Mouse (Mus musculus) kidney, embryonic 16.5 days (tissue): ENCODE measurements around the gene Hes7. TPM values are rescaled to one million over a fixed set of nuclear protein-coding genes. Genes with fewer than 3 reads are reported as not detected.
A peak's percentile ranks its signal among the peaks of the same experiment; 100 is the strongest.

Source experiments
- ATAC-seq: fragments of 200-750 bp; cut with Nextera tagmentation; 2 replicates; pipeline ENCODE4 v1.8.0; 2017; ENCODE audit warnings: moderate TSS enrichment; ENCODE audit not compliant: low FRiP score, low TSS enrichment
- H3K27ac ChIP-seq: fragments of 300-500 bp; sonication (generic); 2 replicates; pipeline ENCODE4 v1.5.1; 2014; ENCODE audit warnings: low read length
- H3K27me3 ChIP-seq: fragments of 300-500 bp; sonication (generic); 2 replicates; pipeline ENCODE4 v1.6.1; 2014; ENCODE audit warnings: low read length, control low read depth, mixed read lengths; ENCODE audit not compliant: insufficient read depth
- H3K36me3 ChIP-seq: fragments of 300-500 bp; sonication (generic); 2 replicates; pipeline ENCODE4 v1.6.1; 2014; ENCODE audit warnings: low read length, control low read depth, mixed read lengths; ENCODE audit not compliant: insufficient read depth
- H3K4me1 ChIP-seq: fragments of 300-500 bp; sonication (generic); 2 replicates; pipeline ENCODE4 v1.6.1; 2014; ENCODE audit warnings: low read length, control low read depth, mixed read lengths; ENCODE audit not compliant: insufficient read depth
- H3K4me2 ChIP-seq: fragments of 300-500 bp; sonication (generic); replicated peaks from 2 replicates; pipeline ENCODE4 v1.6.1; 2014; ENCODE audit warnings: low read depth, low read length
- H3K4me3 ChIP-seq: fragments of 300-500 bp; sonication (generic); 2 replicates; pipeline ENCODE4 v1.5.1; 2014; ENCODE audit warnings: mild to moderate bottlenecking, low read length
- H3K9ac ChIP-seq: fragments of 300-500 bp; sonication (generic); replicated peaks from 2 replicates; pipeline ENCODE4 v1.6.1; 2014; ENCODE audit warnings: low read length
- H3K9me3 ChIP-seq: fragments of 300-500 bp; sonication (generic); 2 replicates; pipeline ENCODE4 v1.6.1; 2016; ENCODE audit warnings: low read length, control low read depth
- WGBS: fragments of 180-500 bp; shearing (Covaris S2); extraction: QIAGEN DNeasy Blood & Tissue Kit; methylation state at CpG from one replicate; pipeline ENCODE4 v1.1.7; 2014; 5-methylcytosine and 5-hydroxymethylcytosine counted together
- polyA plus RNA-seq: library from polyadenylated mRNA; unstranded; fragments of >200 nt; fragmentation: Nextera tagmentation; extraction: Ambion mirVana; gene quantifications from 2 replicates; pipeline ENCODE4 v1.2.1, GENCODE M21; 2015

Hes7 gene
- polyA plus RNA-seq, 1 experiment from 2014 or later = 0.39 TPM

DNA sequence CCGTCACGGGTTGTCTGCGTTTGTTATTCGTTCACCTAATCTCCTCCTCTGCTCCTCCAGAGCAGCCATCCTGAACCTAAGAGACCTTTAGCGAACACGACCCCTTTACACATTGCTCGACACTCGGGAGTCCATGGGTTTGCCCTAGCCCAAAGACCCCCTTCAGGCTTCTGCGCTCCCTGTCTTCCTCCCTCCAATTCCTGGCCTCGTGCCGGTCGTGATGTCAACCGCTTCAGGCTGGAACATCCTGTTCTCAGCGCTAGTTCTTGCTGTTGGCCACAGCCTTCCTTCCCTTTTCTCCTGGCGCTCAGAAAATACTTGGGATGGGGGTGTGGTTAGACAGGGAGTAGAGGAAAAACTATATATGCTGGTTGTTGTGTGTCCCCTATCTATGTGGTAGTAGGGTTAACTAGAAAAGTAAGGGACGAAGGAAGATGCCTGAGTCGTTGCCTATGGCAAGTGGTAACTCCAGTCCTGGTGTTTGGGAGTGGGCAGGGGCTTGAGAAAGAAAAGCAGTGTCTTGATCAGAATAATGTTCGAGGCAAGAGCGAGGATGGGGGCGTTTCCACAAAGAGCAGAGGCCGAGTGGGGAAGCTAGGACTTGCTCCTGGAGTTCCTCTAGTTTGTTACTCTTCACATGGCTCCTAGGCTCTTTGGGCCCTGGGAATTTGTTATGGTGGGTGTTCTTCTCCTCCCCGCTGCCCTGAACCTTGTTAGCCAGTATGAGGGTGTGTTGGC is 20.9 kb upstream of the Hes7 start:
- Histone ChIP-seq H3K9me3 (no peaks in the 10 kb centered on the region), H3K4me3 (peak overlapping the region; percentile 63), H3K36me3 (peaks cover 36% of the 10 kb centered on the region), H3K4me2 (peak overlapping the region; percentile 97), H3K4me1 (peaks cover 49% of the 10 kb centered on the region), H3K27ac (peak overlapping the region; percentile 89), H3K27me3 (no peaks in the 10 kb centered on the region), H3K9ac (peak overlapping the region; percentile 74)
- no peak for ATAC-seq
- 1% methylated on average over 22 of the region's 22 CpGs for WGBS

- peak overlapping the region; percentile 74 for H3K9ac ChIP-seq
- H3K27me3 ChIP-seq = no peaks in the 10 kb centered on the region
- peak overlapping the region; percentile 89 for H3K27ac ChIP-seq
- under 1% methylated on average over 23 of the region's 23 CpGs for WGBS
- peaks cover 46% of the 10 kb centered on the region for H3K4me1 ChIP-seq
- no peaks in the 10 kb centered on the region for H3K9me3 ChIP-seq
- peak overlapping the region; percentile 97 for H3K4me2 ChIP-seq
- H3K36me3 ChIP-seq = peaks cover 42% of the 10 kb centered on the region
- ATAC-seq = peak; percentile 11; the same call in 1 of the 2 replicates
- peak overlapping the region; percentile 63 for H3K4me3 ChIP-seq
Observed at GRCm38 (mm10) chr11:69099915-69100345, 20.3 kb upstream of the Hes7 start.

DNA sequence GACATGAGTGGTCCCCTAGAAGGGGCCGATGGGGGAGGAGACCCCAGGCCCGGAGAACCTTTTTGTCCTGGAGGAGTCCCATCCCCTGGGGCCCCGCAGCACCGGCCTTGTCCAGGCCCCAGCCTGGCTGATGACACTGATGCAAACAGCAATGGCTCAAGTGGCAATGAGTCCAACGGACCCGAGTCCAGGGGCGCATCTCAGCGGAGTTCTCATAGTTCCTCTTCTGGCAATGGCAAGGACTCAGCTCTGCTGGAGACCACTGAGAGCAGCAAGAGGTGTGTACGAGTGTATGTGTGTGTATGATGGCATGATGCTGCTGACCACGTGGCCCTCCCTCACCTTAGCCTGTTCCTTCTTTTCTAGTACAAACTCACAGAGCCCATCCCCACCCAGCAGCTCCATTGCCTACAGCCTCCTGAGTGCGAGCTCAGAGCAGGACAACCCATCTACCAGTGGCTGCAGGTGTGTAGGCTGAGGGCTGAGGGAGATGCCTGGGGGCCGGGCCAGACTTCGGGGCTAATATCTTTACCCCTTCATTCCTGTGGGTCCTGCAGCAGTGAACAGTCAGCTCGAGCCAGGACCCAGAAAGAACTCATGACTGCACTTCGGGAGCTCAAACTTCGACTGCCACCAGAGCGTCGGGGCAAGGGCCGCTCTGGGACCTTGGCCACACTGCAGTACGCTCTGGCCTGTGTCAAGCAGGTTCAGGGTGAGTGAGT is 19.4 kb upstream of the Hes7 start:
- WGBS = 86% methylated on average over 20 of the region's 20 CpGs
- Histone ChIP-seq H3K36me3 (peaks cover 51% of the 10 kb centered on the region), H3K9ac (peak overlapping the region; percentile 74; the same call in 1 of the 2 replicates), H3K9me3 (no peaks in the 10 kb centered on the region), H3K4me2 (peak overlapping the region; percentile 97; the same call in 1 of the 2 replicates), H3K4me3 (peak overlapping the region; percentile 63), H3K27me3 (no peaks in the 10 kb centered on the region), H3K4me1 (peaks cover 45% of the 10 kb centered on the region), H3K27ac (peak overlapping the region; percentile 89; the same call in 1 of the 2 replicates)
- ATAC-seq = no peak

- H3K9me3 ChIP-seq = no peaks in the 10 kb centered on the region
- H3K4me2 ChIP-seq = no peak overlapping the region
- peaks cover 35% of the 10 kb centered on the region for H3K4me1 ChIP-seq
- H3K27ac ChIP-seq = no peak overlapping the region
- 88% methylated on average over 21 of the region's 21 CpGs for WGBS
- no peaks in the 10 kb centered on the region for H3K27me3 ChIP-seq
- no peak overlapping the region for H3K4me3 ChIP-seq
- peaks cover 57% of the 10 kb centered on the region for H3K36me3 ChIP-seq
- H3K9ac ChIP-seq = no peak overlapping the region
- no peak for ATAC-seq
Observed at GRCm38 (mm10) chr11:69101604-69102402, 18.4 kb upstream of the Hes7 start.

GRCm38 (mm10) chr11:69102403-69102725 is 17.8 kb upstream of the Hes7 start:
- Histone ChIP-seq H3K4me1 (peaks cover 32% of the 10 kb centered on the region), H3K9me3 (no peaks in the 10 kb centered on the region), H3K9ac (no peak overlapping the region), H3K4me3 (no peak overlapping the region), H3K4me2 (no peak overlapping the region), H3K27ac (no peak overlapping the region), H3K36me3 (peaks cover 62% of the 10 kb centered on the region), H3K27me3 (no peaks in the 10 kb centered on the region)
- 92% methylated on average over 7 of the region's 7 CpGs for WGBS
- ATAC-seq = no peak

GRCm38 (mm10) chr11:69103121-69103520 is 17.1 kb upstream of the Hes7 start:
- H3K9me3 ChIP-seq = no peaks in the 10 kb centered on the region
- H3K36me3 ChIP-seq = peaks cover 70% of the 10 kb centered on the region
- no peak overlapping the region for H3K4me2 ChIP-seq
- 93% methylated on average over 14 of the region's 14 CpGs for WGBS
- no peak overlapping the region for H3K4me3 ChIP-seq
- H3K27ac ChIP-seq = no peak overlapping the region
- no peaks in the 10 kb centered on the region for H3K27me3 ChIP-seq
- ATAC-seq = no peak
- no peak overlapping the region for H3K9ac ChIP-seq
- H3K4me1 ChIP-seq = peaks cover 24% of the 10 kb centered on the region

GRCm38 (mm10) chr11:69103531-69104435 is 16.4 kb upstream of the Hes7 start:
- Histone ChIP-seq H3K4me1 (peaks cover 17% of the 10 kb centered on the region), H3K4me3 (no peak overlapping the region), H3K27me3 (no peaks in the 10 kb centered on the region), H3K4me2 (no peak overlapping the region), H3K36me3 (peaks cover 76% of the 10 kb centered on the region), H3K9me3 (no peaks in the 10 kb centered on the region), H3K9ac (no peak overlapping the region), H3K27ac (no peak overlapping the region)
- no peak for ATAC-seq
- 87% methylated on average over 15 of the region's 15 CpGs for WGBS

- Histone ChIP-seq H3K4me3 (no peak overlapping the region), H3K4me2 (no peak overlapping the region), H3K4me1 (peaks cover 13% of the 10 kb centered on the region), H3K27me3 (no peaks in the 10 kb centered on the region), H3K9ac (no peak overlapping the region), H3K27ac (no peak overlapping the region), H3K9me3 (no peaks in the 10 kb centered on the region), H3K36me3 (peaks cover 76% of the 10 kb centered on the region)
- WGBS = 88% methylated on average over 14 of the region's 14 CpGs
- no peak for ATAC-seq
Observed at GRCm38 (mm10) chr11:69104487-69104886, 15.7 kb upstream of the Hes7 start.

DNA sequence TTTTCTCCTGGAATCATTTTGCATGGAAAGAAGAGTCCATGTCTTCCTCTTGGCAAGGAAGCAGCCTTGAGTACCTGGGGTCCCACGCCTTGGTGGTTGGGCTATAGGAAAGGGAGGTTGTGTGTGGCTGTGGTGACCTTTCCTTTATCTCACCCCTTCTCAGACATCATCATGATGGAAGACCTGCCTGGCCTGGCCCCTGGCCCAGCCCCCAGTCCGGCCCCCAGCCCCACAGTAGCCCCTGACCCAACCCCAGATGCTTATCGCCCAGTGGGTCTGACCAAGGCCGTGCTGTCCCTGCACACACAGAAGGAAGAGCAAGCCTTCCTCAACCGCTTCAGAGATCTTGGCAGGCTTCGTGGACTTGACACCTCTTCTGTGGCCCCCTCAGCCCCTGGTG is 15.0 kb upstream of the Hes7 start:
- Histone ChIP-seq H3K27me3 (no peaks in the 10 kb centered on the region), H3K36me3 (peaks cover 76% of the 10 kb centered on the region), H3K9me3 (no peaks in the 10 kb centered on the region), H3K4me2 (no peak overlapping the region), H3K9ac (no peak overlapping the region), H3K4me1 (peaks cover 10% of the 10 kb centered on the region), H3K4me3 (no peak overlapping the region), H3K27ac (no peak overlapping the region)
- no peak for ATAC-seq
- 87% methylated on average over 6 of the region's 6 CpGs for WGBS
